ENCODE assay signal across 9 mouse cellular contexts in genomic region chr6:91807169-91807568, GRCm38 (mm10). TPM values are rescaled to one million over a fixed set of nuclear protein-coding genes. Genes with fewer than 3 reads are reported as not detected.
DNase-seq lines count a peak whose midpoint lies in the region; ATAC-seq and TF ChIP-seq lines count a peak whose summit lies in the region.
"Had no signal": no experiment of that assay in that cellular context is flagged by ENCODE, and none has a peak within 500 bp of the region (broad histone marks: within the 10 kb centered on the region; RNA-seq: fewer than 3 reads in every experiment).

No protein-coding gene starts in this region.

- H3K4me2 ChIP-seq in heart, embryonic 16.5 days (ENCODE audit: low read depth, low read length) = peak overlapping the region; percentile 62
- peak overlapping the region; percentile 45 for H3K4me2 ChIP-seq in limb, embryonic 14.5 days (replicated peaks; ENCODE audit: low read depth, low read length, severe bottlenecking)

- H3K9ac ChIP-seq in heart, embryonic 16.5 days (ENCODE audit: low read length) = peak overlapping the region; percentile 76
- H3K9ac ChIP-seq in limb, embryonic 14.5 days (ENCODE audit: low read depth, low read length, severe bottlenecking) = peak overlapping the region; percentile 38; the same call in 1 of the 2 replicates

- peaks cover 31% of the 10 kb centered on the region for H3K4me1 ChIP-seq in heart, embryonic 16.5 days (ENCODE audit: control insufficient read depth, insufficient read depth, low read length)
- H3K4me1 ChIP-seq in limb, embryonic 14.5 days (ENCODE audit: control insufficient read depth, insufficient read depth, low read length) = no peaks in the 10 kb centered on the region; the same call in 1 of the 2 replicates

- peaks cover 15% of the 10 kb centered on the region for H3K27me3 ChIP-seq in heart, embryonic 16.5 days (ENCODE audit: control insufficient read depth, insufficient read depth, low read length)
- peaks cover 24% of the 10 kb centered on the region for H3K27me3 ChIP-seq in limb, embryonic 14.5 days (ENCODE audit: control insufficient read depth, insufficient read depth, low read length)

- H3K9me3 ChIP-seq in heart, embryonic 16.5 days (replicated peaks; ENCODE audit: control insufficient read depth, low read length) = no peaks in the 10 kb centered on the region
- no peaks in the 10 kb centered on the region for H3K9me3 ChIP-seq in limb, embryonic 14.5 days (ENCODE audit: control insufficient read depth, low read length)

- TF ChIP-seq POLR2A in limb, embryonic 14.5 days (IDR thresholded peaks at IDR 0.05; ENCODE audit: borderline replicate concordance, extremely low read depth, insufficient read depth, insufficient read length) = no peak

- H3K4me3 ChIP-seq in heart, embryonic 16.5 days (ENCODE audit: low read length) = peak overlapping the region; percentile 50
- peak overlapping the region; percentile 24 for H3K4me3 ChIP-seq in limb, embryonic 14.5 days (replicated peaks; ENCODE audit: low read length)

- WGBS in heart, embryonic 16.5 days = under 1% methylated on average over 23 of the region's 23 CpGs
- 3% methylated on average over 21 of the region's 23 CpGs for WGBS in limb, embryonic 14.5 days

- peak; percentile 14 to 20 for DNase-seq in layer of hippocampus, adult 18-20 months (ENCODE audit: low spot score in 2 of 2)
- no peak for DNase-seq in layer of hippocampus, postnatal 10 days (ENCODE audit: low spot score in 2 of 2)
- DNase-seq in embryo, embryonic 9.5 days (ENCODE audit: extremely low spot score) = peak; percentile 36
- no peak for DNase-seq in limb, embryonic 14.5 days (ENCODE audit: low spot score)
- peak; percentile 60 for DNase-seq in right cerebral cortex, postnatal 4 days
- no peak for DNase-seq in cerebellum, adult 18-20 months
- no peak for DNase-seq in natural killer cell, adult 2 months (ENCODE audit: low spot score in 2 of 2)

- peak overlapping the region; percentile 87 for H3K27ac ChIP-seq in heart, embryonic 16.5 days (ENCODE audit: low read length)
- no peak overlapping the region for H3K27ac ChIP-seq in limb, embryonic 14.5 days (replicated peaks; ENCODE audit: low read depth, low read length)

- no peaks in the 10 kb centered on the region for H3K36me3 ChIP-seq in heart, embryonic 16.5 days (ENCODE audit: control insufficient read depth, insufficient read depth)
- H3K36me3 ChIP-seq in limb, embryonic 14.5 days (ENCODE audit: control insufficient read depth, insufficient read depth, low read length) = no peaks in the 10 kb centered on the region

- peak; percentile 80 for ATAC-seq in heart, embryonic 16.5 days (replicated peaks; ENCODE audit: extremely low read depth, insufficient read depth, low FRiP score)
- ATAC-seq in limb, embryonic 14.5 days (ENCODE audit: low FRiP score, low read depth) = no peak

RNA-seq across cellular contexts. Expression of gene Grip2, which starts 19.9 kb away (rescaled TPM):
- total RNA-seq in layer of hippocampus, adult 18-20 months (2021) = 1 to 10 TPM; 7.0 to 8.6 TPM
- total RNA-seq in layer of hippocampus, postnatal 10 days (2021) = 10 to 100 TPM in 1 of 2 experiments, 1 to 10 TPM in 1; 9.6 to 10.6 TPM
- polyA plus RNA-seq in heart, embryonic 16.5 days (2015; fragmentation: Nextera tagmentation; extraction: Ambion mirVana) = 9.1 and 10.1 TPM in 2 replicates
- 5.9 and 6.1 TPM in 2 replicates for polyA plus RNA-seq in limb, embryonic 14.5 days (2012; rRNA removed)
- polyA plus RNA-seq in limb, embryonic 14.5 days (2014; fragmentation: Nextera tagmentation; extraction: Ambion mirVana) = 1.4 and 2.8 TPM in 2 replicates
- total RNA-seq: hematopoietic stem cell, adult 5-6 weeks had no signal

Comparison
In these comparisons a context has a peak if more than half of its experiments do, and no peak if none do; other contexts are left out.
1. DNase-seq: peak in layer of hippocampus, adult 18-20 months (2 of 2), embryo, embryonic 9.5 days (single experiment) and right cerebral cortex, postnatal 4 days (single experiment); none in layer of hippocampus, postnatal 10 days (0 of 2), limb, embryonic 14.5 days (single experiment), cerebellum, adult 18-20 months (0 of 2) and natural killer cell, adult 2 months (0 of 2).